Mouse (Mus musculus) forebrain, embryonic 13.5 days (tissue): ENCODE measurements around the gene Cdc37. TPM values are rescaled to one million over a fixed set of nuclear protein-coding genes. Genes with fewer than 3 reads are reported as not detected.

Experiments
- ATAC-seq: fragments of 200-750 bp; cut with Nextera tagmentation; 2 replicates; pipeline ENCODE4 v1.8.0; 2017
- H3K27ac ChIP-seq: fragments of 300-500 bp; sonication (generic); 2 replicates; pipeline ENCODE4 v1.5.1; 2015; ENCODE audit warnings: inconsistent platforms, mild to moderate bottlenecking, moderate library complexity
- H3K27me3 ChIP-seq: fragments of 300-500 bp; sonication (generic); 2 replicates; pipeline ENCODE4 v1.6.1; 2015; ENCODE audit warnings: mild to moderate bottlenecking, inconsistent platforms
- H3K36me3 ChIP-seq: fragments of 300-500 bp; sonication (generic); 2 replicates; pipeline ENCODE4 v1.6.1; 2015; ENCODE audit warnings: mild to moderate bottlenecking, inconsistent platforms; ENCODE audit not compliant: poor library complexity, severe bottlenecking
- H3K4me1 ChIP-seq: fragments of 300-500 bp; sonication (generic); 2 replicates; pipeline ENCODE4 v1.6.1; 2015; ENCODE audit warnings: inconsistent platforms
- H3K4me2 ChIP-seq: fragments of 300-500 bp; sonication (generic); 2 replicates; pipeline ENCODE4 v1.6.1; 2015; ENCODE audit warnings: inconsistent platforms, mild to moderate bottlenecking, moderate library complexity
- H3K4me3 ChIP-seq: fragments of 300-500 bp; sonication (generic); 2 replicates; pipeline ENCODE4 v1.5.1; 2015; ENCODE audit warnings: mild to moderate bottlenecking, inconsistent platforms
- H3K9ac ChIP-seq: fragments of 300-500 bp; sonication (generic); 2 replicates; pipeline ENCODE4 v1.6.1; 2015; ENCODE audit warnings: mild to moderate bottlenecking, inconsistent platforms
- H3K9me3 ChIP-seq: fragments of 300-500 bp; sonication (generic); replicated peaks from 2 replicates; pipeline ENCODE4 v1.6.1; 2016; ENCODE audit warnings: inconsistent platforms
- WGBS: fragments of 180-500 bp; shearing (Covaris S2); methylation state at CpG from one replicate; pipeline ENCODE4 v1.1.7; 2015; 5-methylcytosine and 5-hydroxymethylcytosine counted together
- polyA plus RNA-seq: library from polyadenylated mRNA; unstranded; fragments of >200 nt; fragmentation: Nextera tagmentation; extraction: Ambion mirVana; gene quantifications from 2 replicates; pipeline ENCODE4 v1.2.1, GENCODE M21; 2015

Cdc37 gene
- polyA plus RNA-seq, 1 experiment from 2014 or later, result 229 TPM

GRCm38 (mm10) chr9:21145431-21145830 lies 4.4 kb downstream of the Cdc37 start:
- Histone ChIP-seq H3K9me3 (no peaks in the 10 kb centered on the region), H3K27me3 (no peaks in the 10 kb centered on the region), H3K4me3 (no peak overlapping the region), H3K36me3 (peaks cover 70% of the 10 kb centered on the region), H3K9ac (no peak overlapping the region), H3K4me1 (peaks cover 33% of the 10 kb centered on the region), H3K4me2 (no peak overlapping the region), H3K27ac (no peak overlapping the region)
- 91% methylated on average over 4 of the region's 4 CpGs for WGBS
- ATAC-seq, result no peak

- Histone ChIP-seq H3K4me1 (peaks cover 33% of the 10 kb centered on the region), H3K4me2 (no peak overlapping the region), H3K9me3 (no peaks in the 10 kb centered on the region), H3K36me3 (peaks cover 80% of the 10 kb centered on the region), H3K4me3 (no peak overlapping the region), H3K9ac (no peak overlapping the region), H3K27ac (no peak overlapping the region), H3K27me3 (no peaks in the 10 kb centered on the region)
- WGBS, result 93% methylated on average over 3 of the region's 3 CpGs
- ATAC-seq, result no peak
These were observed 5.4 kb downstream of the Cdc37 start for GRCm38 (mm10) chr9:21144361-21144760.

GRCm38 (mm10) chr9:21141922-21142321 lies 7.9 kb downstream of the Cdc37 start:
- H3K27me3 ChIP-seq, result no peaks in the 10 kb centered on the region
- peaks cover 8% of the 10 kb centered on the region for H3K4me1 ChIP-seq
- 95% methylated on average over 14 of the region's 14 CpGs for WGBS
- no peaks in the 10 kb centered on the region for H3K9me3 ChIP-seq
- no peak overlapping the region for H3K27ac ChIP-seq
- peaks cover 94% of the 10 kb centered on the region for H3K36me3 ChIP-seq
- no peak overlapping the region for H3K4me2 ChIP-seq
- no peak overlapping the region for H3K4me3 ChIP-seq
- ATAC-seq, result no peak
- H3K9ac ChIP-seq, result no peak overlapping the region

- Histone ChIP-seq H3K36me3 (peaks cover 69% of the 10 kb centered on the region), H3K4me2 (no peak overlapping the region), H3K27ac (no peak overlapping the region), H3K4me1 (no peaks in the 10 kb centered on the region), H3K9ac (no peak overlapping the region), H3K9me3 (no peaks in the 10 kb centered on the region), H3K4me3 (no peak overlapping the region), H3K27me3 (no peaks in the 10 kb centered on the region)
- no peak for ATAC-seq
- WGBS, result 89% methylated on average over 4 of the region's 4 CpGs
These were observed 11.4 kb downstream of the Cdc37 start for GRCm38 (mm10) chr9:21138386-21138785.

- peaks cover 57% of the 10 kb centered on the region for H3K36me3 ChIP-seq
- H3K9ac ChIP-seq, result no peak overlapping the region
- no peak overlapping the region for H3K27ac ChIP-seq
- 53% methylated on average over 3 of the region's 3 CpGs for WGBS
- ATAC-seq, result peak; percentile 48; the same call in 1 of the 2 replicates
- no peaks in the 10 kb centered on the region for H3K4me1 ChIP-seq
- H3K27me3 ChIP-seq, result no peaks in the 10 kb centered on the region
- H3K9me3 ChIP-seq, result no peaks in the 10 kb centered on the region
- no peak overlapping the region for H3K4me2 ChIP-seq
- no peak overlapping the region for H3K4me3 ChIP-seq
These were observed 12.6 kb downstream of the Cdc37 start for GRCm38 (mm10) chr9:21137229-21137628.

GRCm38 (mm10) chr9:21136401-21136800 lies 13.4 kb downstream of the Cdc37 start:
- Histone ChIP-seq H3K4me2 (no peak overlapping the region), H3K9me3 (no peaks in the 10 kb centered on the region), H3K9ac (no peak overlapping the region), H3K27me3 (no peaks in the 10 kb centered on the region), H3K36me3 (peaks cover 49% of the 10 kb centered on the region), H3K4me1 (no peaks in the 10 kb centered on the region), H3K4me3 (no peak overlapping the region), H3K27ac (no peak overlapping the region)
- WGBS, result 96% methylated on average over 6 of the region's 6 CpGs
- no peak for ATAC-seq

GRCm38 (mm10) chr9:21135941-21136381 lies 13.8 kb downstream of the Cdc37 start:
- Histone ChIP-seq H3K27me3 (no peaks in the 10 kb centered on the region), H3K36me3 (peaks cover 44% of the 10 kb centered on the region), H3K9ac (no peak overlapping the region), H3K4me1 (no peaks in the 10 kb centered on the region), H3K4me2 (no peak overlapping the region), H3K27ac (no peak overlapping the region), H3K4me3 (no peak overlapping the region), H3K9me3 (no peaks in the 10 kb centered on the region)
- no peak for ATAC-seq
- WGBS, result 77% methylated on average over 1 of the region's 1 CpGs

GRCm38 (mm10) chr9:21135329-21135890 lies 14.4 kb downstream of the Cdc37 start:
- Histone ChIP-seq H3K9me3 (no peaks in the 10 kb centered on the region), H3K27ac (no peak overlapping the region), H3K4me2 (no peak overlapping the region), H3K9ac (no peak overlapping the region), H3K4me3 (no peak overlapping the region), H3K36me3 (peaks cover 39% of the 10 kb centered on the region), H3K4me1 (peaks cover 3% of the 10 kb centered on the region), H3K27me3 (no peaks in the 10 kb centered on the region)
- ATAC-seq, result no peak
- 79% methylated on average over 4 of the region's 4 CpGs for WGBS

- ATAC-seq, result no peak
- Histone ChIP-seq H3K4me2 (no peak overlapping the region), H3K27me3 (no peaks in the 10 kb centered on the region), H3K36me3 (peaks cover 32% of the 10 kb centered on the region), H3K27ac (no peak overlapping the region), H3K9ac (no peak overlapping the region), H3K4me1 (peaks cover 7% of the 10 kb centered on the region), H3K9me3 (no peaks in the 10 kb centered on the region), H3K4me3 (no peak overlapping the region)
- WGBS, result 83% methylated on average over 9 of the region's 9 CpGs
These were observed 15.0 kb downstream of the Cdc37 start for GRCm38 (mm10) chr9:21134595-21135328.

- Histone ChIP-seq H3K4me3 (no peak overlapping the region), H3K27ac (no peak overlapping the region), H3K4me2 (no peak overlapping the region), H3K36me3 (peaks cover 17% of the 10 kb centered on the region), H3K27me3 (no peaks in the 10 kb centered on the region), H3K9ac (no peak overlapping the region), H3K4me1 (peaks cover 7% of the 10 kb centered on the region), H3K9me3 (no peaks in the 10 kb centered on the region)
- ATAC-seq, result no peak
- 89% methylated on average over 9 of the region's 9 CpGs for WGBS
These were observed 16.6 kb downstream of the Cdc37 start for GRCm38 (mm10) chr9:21133064-21133707.

GRCm38 (mm10) chr9:21132102-21132775 lies 17.5 kb downstream of the Cdc37 start:
- no peaks in the 10 kb centered on the region for H3K9me3 ChIP-seq
- H3K4me3 ChIP-seq, result no peak overlapping the region
- H3K27ac ChIP-seq, result no peak overlapping the region
- H3K9ac ChIP-seq, result no peak overlapping the region
- no peak overlapping the region for H3K4me2 ChIP-seq
- H3K36me3 ChIP-seq, result peaks cover 7% of the 10 kb centered on the region; the same call in 1 of the 2 replicates
- WGBS, result 84% methylated on average over 12 of the region's 12 CpGs
- ATAC-seq, result no peak
- H3K27me3 ChIP-seq, result no peaks in the 10 kb centered on the region
- peaks cover 7% of the 10 kb centered on the region for H3K4me1 ChIP-seq
